Comparison of ENCODE assay signal across 20 mouse cellular contexts in genomic region chr4:25801751-25802150, GRCm38 (mm10). TPM values are rescaled to one million over a fixed set of nuclear protein-coding genes. Genes with fewer than 3 reads are reported as not detected.
"Had no signal": no experiment of that assay in that cellular context is flagged by ENCODE, and none has a peak within 500 bp of the region (broad histone marks: within the 10 kb centered on the region; RNA-seq: fewer than 3 reads in every experiment).

No protein-coding gene starts in this region.

- H3K4me1 ChIP-seq: intestine, embryonic 15.5 days had no signal

- DNase-seq: left cerebral cortex, postnatal 4 days; liver, postnatal 0 days; lung, embryonic 14.5 days; right cerebral cortex, adult 18-20 months; right cerebral cortex, postnatal 14 days; spleen, adult 18-20 months; thymus, postnatal 25 days had no signal

- H3K9me3 ChIP-seq: intestine, embryonic 15.5 days; limb, embryonic 12.5 days; limb, embryonic 15.5 days; midbrain, embryonic 12.5 days; midbrain, embryonic 15.5 days; neural tube, embryonic 12.5 days; neural tube, embryonic 15.5 days; stomach, embryonic 15.5 days had no signal

- H3K9ac ChIP-seq: intestine, embryonic 15.5 days; limb, embryonic 12.5 days; limb, embryonic 15.5 days; liver, embryonic 14.5 days; liver, postnatal 0 days; lung, embryonic 14.5 days; midbrain, embryonic 12.5 days; midbrain, embryonic 15.5 days; neural tube, embryonic 12.5 days; neural tube, embryonic 15.5 days; stomach, embryonic 15.5 days had no signal

- H3K36me3 ChIP-seq: intestine, embryonic 15.5 days; limb, embryonic 12.5 days; limb, embryonic 15.5 days; midbrain, embryonic 12.5 days; midbrain, embryonic 15.5 days; neural tube, embryonic 12.5 days; neural tube, embryonic 15.5 days; stomach, embryonic 15.5 days had no signal

- H3K4me2 ChIP-seq: intestine, embryonic 15.5 days; limb, embryonic 12.5 days; limb, embryonic 15.5 days; liver, embryonic 11.5 days; lung, embryonic 14.5 days; midbrain, embryonic 12.5 days; midbrain, embryonic 15.5 days; neural tube, embryonic 12.5 days; neural tube, embryonic 15.5 days; stomach, embryonic 15.5 days had no signal

- ATAC-seq: intestine, embryonic 15.5 days; liver, postnatal 0 days; lung, postnatal 0 days; midbrain, embryonic 15.5 days had no signal

- H3K27me3 ChIP-seq: midbrain, embryonic 15.5 days; neural tube, embryonic 12.5 days; neural tube, embryonic 15.5 days had no signal

- H3K4me3 ChIP-seq: intestine, embryonic 15.5 days; limb, embryonic 12.5 days; limb, embryonic 15.5 days; midbrain, embryonic 12.5 days; midbrain, embryonic 15.5 days; neural tube, embryonic 12.5 days; neural tube, embryonic 15.5 days; stomach, embryonic 15.5 days had no signal

- H3K27ac ChIP-seq: intestine, embryonic 15.5 days; limb, embryonic 12.5 days; limb, embryonic 15.5 days; liver, embryonic 14.5 days; macrophage; midbrain, embryonic 12.5 days; midbrain, embryonic 15.5 days; neural tube, embryonic 12.5 days; neural tube, embryonic 15.5 days; stomach, embryonic 15.5 days had no signal

RNA-seq across cellular contexts. Expression of gene Fut9, which starts 1.7 kb away (rescaled TPM):
- total RNA-seq: megakaryocyte, adult 5-6 weeks had no signal
- polyA plus RNA-seq: liver, embryonic 14.5 days; liver, postnatal 0 days; macrophage had no signal
